Mouse (Mus musculus) urinary bladder, adult 18-20 months (tissue): ENCODE data around the gene Wfs1.
A peak's percentile ranks its signal among the peaks of the same experiment; 100 is the strongest.
"Not testable (repeated sequence)": the region's sequence is repeated elsewhere in the genome, so short reads cannot be mapped to it uniquely, and the experiment has no call there.

ENCODE experiments used
- DNase-seq, 2 experiments: peaks; one replicate each; pipeline ENCODE4 v3.0.0; 2022; ENCODE audit warnings: low spot score in 2 of 2, mixed read lengths in 2 of 2

Wfs1 gene

DNA sequence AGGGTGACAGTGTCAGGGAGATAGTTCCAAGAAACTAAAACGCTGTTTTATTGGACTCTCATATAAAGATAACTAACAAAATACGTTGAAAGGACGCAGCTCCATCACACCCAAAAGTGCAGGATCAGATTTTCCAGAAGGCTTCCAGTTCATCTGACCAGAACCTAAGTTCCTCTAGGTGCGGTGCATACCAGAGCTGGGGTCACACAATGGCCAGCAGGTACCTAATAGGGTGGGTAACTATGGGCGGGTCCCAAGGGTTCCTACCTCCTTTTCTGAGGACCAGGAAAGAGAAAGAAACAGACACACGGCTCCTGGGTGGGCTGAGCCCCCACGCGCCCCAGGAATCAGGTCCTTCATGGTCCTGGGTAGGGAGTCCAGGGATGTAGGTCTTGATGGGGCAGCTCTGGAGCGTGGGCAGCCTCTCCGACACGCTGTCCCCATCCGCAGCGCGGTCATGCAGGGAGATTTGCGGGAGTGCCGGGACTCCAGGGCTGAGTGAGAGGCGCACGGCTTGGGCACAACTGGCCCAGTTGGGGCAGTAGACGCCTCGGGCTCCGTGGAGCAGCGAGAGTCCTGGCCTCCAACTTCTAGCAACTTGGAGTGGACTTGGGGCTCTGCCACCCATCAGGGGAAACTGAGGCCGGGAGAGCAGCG, 753 bp downstream of the Wfs1 start:
- DNase-seq = peak in 1 of 2 experiments; percentile 12

DNA sequence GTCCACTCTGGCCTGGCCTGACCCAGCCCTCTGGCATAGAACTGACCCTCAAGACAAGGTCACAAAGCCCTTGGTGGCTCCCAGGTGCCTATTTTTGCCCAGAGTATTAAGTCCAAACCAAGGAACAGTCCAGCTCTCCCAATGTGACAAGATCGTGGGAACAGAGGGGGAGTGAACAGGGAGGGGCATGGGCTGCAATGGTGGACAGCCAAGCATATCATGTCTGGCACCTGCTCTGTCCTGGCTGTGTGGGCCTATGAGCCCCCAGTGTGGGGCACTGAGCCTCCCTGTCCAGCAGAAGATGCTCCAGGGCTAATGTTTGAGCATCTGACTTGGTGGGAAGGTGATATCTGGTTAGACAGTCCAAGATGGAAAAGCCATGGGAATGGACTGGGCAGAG, 2.4 kb downstream of the Wfs1 start:
- no peak for DNase-seq

GRCm38 (mm10) chr5:36982271-36982670, 6.7 kb downstream of the Wfs1 start:
- no peak for DNase-seq

DNA sequence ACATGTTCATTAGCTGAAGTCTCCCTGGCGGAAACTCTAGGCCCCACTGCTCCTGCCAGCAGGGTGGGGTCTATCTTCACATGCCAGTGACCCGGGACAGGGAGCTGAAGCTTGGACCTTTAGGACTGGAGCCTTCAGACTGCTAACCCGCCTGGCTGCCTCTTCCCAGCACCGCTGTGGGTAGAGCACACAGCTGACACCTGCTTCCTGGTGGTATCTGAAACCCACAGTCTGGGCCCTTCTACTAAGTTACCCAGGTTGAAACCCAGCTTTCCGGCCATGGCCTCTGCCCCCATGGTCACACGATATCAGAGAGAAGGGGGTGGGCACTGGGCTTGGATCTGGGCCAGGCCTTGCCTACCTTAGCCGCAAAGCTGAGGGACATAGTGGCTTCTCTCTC, 9.4 kb downstream of the Wfs1 start:
- DNase-seq = no peak

DNA sequence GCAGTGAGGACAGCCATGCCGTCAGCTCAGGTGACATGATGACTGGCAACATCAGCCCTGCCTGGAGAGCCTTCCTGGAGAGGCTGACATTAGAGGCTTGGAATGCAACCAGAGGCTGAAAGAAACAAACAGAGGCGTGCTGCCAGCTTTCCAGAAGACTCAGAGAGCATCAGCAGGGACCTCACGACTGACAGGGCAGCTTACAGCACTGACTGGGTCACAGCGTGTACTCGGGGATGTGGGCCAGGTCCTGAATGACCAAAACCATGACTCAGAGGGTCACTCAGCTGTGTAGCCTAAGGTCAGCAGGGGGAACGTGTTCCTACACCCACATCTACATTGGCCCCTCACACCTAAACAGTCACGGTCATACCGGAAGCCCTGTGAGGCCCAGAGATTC, 10.0 kb downstream of the Wfs1 start:
- no peak for DNase-seq

GRCm38 (mm10) chr5:36977809-36978208, 11.2 kb downstream of the Wfs1 start:
- DNase-seq = no peak

- no peak for DNase-seq
These were observed 13.7 kb downstream of the Wfs1 start for GRCm38 (mm10) chr5:36975336-36975735.

GRCm38 (mm10) chr5:36971587-36971986, 17.4 kb downstream of the Wfs1 start:
- no peak for DNase-seq

- no peak for DNase-seq
These were observed 28.5 kb downstream of the Wfs1 start for GRCm38 (mm10) chr5:36960501-36960900.

DNA sequence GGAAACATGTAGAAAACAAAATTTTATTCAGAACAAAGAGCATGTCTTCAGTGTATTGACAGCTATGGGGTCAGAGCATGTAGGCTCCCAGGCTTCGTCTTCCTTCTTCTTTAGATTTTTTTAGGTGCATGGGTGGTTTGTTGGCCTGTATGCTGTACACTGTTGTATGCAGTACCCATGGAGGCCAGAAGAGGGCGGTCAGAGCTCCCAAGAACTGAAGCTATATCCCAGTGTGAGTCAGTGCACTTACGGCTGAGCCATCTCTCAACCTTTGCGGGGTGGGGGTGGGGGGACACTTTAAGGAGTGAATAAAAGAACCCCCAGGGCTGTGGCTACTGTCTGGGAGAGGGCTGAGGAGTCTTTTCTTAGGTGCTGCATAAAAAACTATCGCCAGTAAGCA, 30.2 kb downstream of the Wfs1 start:
- DNase-seq = peak in 1 of 2 experiments; percentile 54

DNA sequence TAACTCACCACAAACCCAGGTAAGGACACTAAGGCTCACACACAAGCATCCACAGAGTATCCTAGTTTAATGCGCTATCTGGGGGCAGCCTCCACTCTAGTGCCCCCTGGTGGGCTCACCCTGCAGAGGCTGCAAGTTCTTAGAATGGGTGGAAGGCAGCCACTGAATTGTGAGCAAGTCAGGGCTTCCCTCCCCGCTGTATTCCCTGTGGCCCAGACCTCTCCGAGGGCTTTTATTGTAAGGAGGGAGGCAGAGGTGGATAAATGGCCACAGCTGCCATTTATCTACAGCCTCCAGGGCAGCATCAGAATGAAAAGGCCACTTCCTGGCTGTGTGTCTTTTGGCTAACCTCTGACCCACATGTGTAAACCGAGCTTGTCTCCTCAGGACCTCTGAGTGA, 33.6 kb downstream of the Wfs1 start:
- no peak for DNase-seq

DNA sequence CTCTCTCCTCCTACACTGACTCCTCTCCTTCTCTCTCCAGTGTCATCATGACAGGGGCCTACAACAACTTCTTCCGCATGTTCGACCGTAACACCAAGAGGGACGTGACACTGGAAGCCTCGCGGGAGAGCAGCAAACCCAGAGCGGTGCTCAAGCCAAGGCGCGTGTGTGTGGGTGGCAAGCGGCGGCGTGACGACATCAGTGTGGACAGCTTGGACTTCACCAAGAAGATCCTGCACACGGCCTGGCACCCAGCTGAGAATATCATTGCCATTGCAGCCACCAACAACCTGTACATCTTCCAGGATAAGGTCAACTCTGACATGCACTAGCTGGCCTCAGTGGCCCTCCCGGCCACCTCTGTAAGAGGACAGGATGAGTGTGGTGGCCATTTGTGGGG, 36.7 kb downstream of the Wfs1 start:
- no peak for DNase-seq

DNA sequence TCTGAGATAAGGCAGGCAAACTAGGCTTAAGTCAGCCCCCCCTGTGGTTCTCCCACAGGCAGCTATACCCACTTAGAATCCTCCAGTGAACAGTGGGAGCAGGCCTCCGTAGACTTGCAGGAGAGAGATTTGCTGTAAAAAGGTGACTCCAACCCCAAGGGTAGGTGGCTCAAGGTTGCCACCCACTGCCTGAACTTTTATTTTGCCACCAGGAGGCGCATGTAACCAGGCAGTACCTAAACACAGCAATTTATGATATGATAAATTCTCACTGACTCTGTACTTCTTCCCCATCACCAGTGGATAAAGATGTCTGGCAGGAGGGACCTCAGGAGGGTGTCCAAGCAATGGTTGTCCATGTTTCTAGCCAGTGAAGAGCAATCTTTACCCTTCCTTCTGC, 38.1 kb downstream of the Wfs1 start:
- DNase-seq = no peak

DNA sequence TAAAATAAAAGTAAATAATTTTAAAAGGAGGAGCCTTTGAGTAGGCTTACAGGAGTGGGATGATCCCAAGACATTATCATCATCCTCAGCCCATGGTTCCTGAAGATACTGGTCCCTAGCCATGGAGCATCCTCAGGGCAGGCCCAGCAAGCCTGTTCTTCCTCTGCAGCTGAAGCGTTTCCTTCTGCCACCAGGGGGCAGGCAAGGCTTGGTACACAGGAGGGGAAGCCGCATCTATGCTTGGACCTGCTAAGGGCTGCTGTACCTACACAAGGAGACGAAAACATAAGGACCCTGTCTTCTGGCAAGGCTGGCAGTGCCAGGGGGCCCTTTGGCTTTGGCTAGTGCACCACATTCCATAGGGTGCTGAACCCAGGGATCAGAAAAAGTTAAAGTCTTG, 40.2 kb downstream of the Wfs1 start:
- DNase-seq = peak; percentile 33 to 74

GRCm38 (mm10) chr5:36946445-36946844, 42.6 kb downstream of the Wfs1 start:
- no peak for DNase-seq

DNA sequence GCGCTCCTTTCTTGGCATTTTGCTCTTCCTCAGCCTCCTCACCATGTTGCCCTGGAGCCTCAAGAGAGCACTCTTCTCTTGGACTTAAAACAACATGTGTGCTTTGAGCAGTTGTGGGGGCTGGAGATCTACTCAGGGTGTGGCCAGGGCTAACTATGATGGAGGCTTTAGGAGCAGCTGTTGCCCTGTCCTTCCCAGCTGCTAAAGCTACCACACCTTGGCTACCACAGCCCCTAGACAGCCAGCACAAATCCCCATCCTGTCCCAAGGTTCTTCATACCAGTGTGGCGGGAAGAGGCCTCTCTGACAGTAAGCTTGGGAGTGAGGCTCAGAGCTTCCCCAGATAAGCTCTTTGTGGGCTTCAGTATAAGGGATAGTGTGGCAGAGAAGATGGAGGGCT, 43.3 kb downstream of the Wfs1 start:
- no peak for DNase-seq

GRCm38 (mm10) chr5:36945102-36945701, 43.8 kb downstream of the Wfs1 start:
- DNase-seq = no peak

GRCm38 (mm10) chr5:36944552-36944951, 44.5 kb downstream of the Wfs1 start:
- no peak for DNase-seq

GRCm38 (mm10) chr5:36942446-36942845, 46.6 kb downstream of the Wfs1 start:
- no peak for DNase-seq

GRCm38 (mm10) chr5:36938991-36939390, 50.0 kb downstream of the Wfs1 start:
- DNase-seq = not testable (repeated sequence)

- DNase-seq = no peak
These were observed 51.0 kb downstream of the Wfs1 start for GRCm38 (mm10) chr5:36938021-36938420.

- DNase-seq = no peak
These were observed 52.5 kb downstream of the Wfs1 start for GRCm38 (mm10) chr5:36936548-36936947.
